Mouse (Mus musculus) kidney, postnatal 0 days (tissue): Measurements from ENCODE around the gene S100a6. TPM values are rescaled to one million over a fixed set of nuclear protein-coding genes. Genes with fewer than 3 reads are reported as not detected.

Experiments
- ATAC-seq: fragments of 200-750 bp; cut with Nextera tagmentation; replicated peaks from 2 replicates; pipeline ENCODE4 v1.8.0; 2017; ENCODE audit warnings: low read depth, moderate number of reproducible peaks, moderate TSS enrichment, moderate library complexity; ENCODE audit not compliant: low FRiP score
- DNase-seq: peaks from one replicate; pipeline ENCODE4 v3.0.0-alpha.2; 2016; ENCODE audit warnings: low spot score
- H3K27ac ChIP-seq: fragments of 300-500 bp; sonication (generic); 2 replicates; pipeline ENCODE4 v1.5.1; 2014; ENCODE audit warnings: mild to moderate bottlenecking
- H3K27me3 ChIP-seq: fragments of 300-500 bp; sonication (generic); 2 replicates; pipeline ENCODE4 v1.6.1; 2014; ENCODE audit warnings: low read length, mixed read lengths; ENCODE audit not compliant: insufficient read depth
- H3K36me3 ChIP-seq: fragments of 300-500 bp; sonication (generic); 2 replicates; pipeline ENCODE4 v1.6.1; 2014; ENCODE audit warnings: low read length, mixed read lengths; ENCODE audit not compliant: insufficient read depth
- H3K4me1 ChIP-seq: fragments of 300-500 bp; sonication (generic); replicated peaks from 2 replicates; pipeline ENCODE4 v1.6.1; 2014; ENCODE audit warnings: antibody characterized with exemption, low read length, mixed read lengths; ENCODE audit not compliant: insufficient read depth
- H3K4me2 ChIP-seq: fragments of 300-500 bp; sonication (generic); 2 replicates; pipeline ENCODE4 v1.6.1; 2014; ENCODE audit warnings: mild to moderate bottlenecking, low read length, moderate library complexity, mixed read lengths
- H3K4me3 ChIP-seq: fragments of 300-500 bp; sonication (generic); replicated peaks from 2 replicates; pipeline ENCODE4 v1.5.1; 2014; ENCODE audit warnings: low read depth, low read length
- H3K9ac ChIP-seq: fragments of 300-500 bp; sonication (generic); 2 replicates; pipeline ENCODE4 v1.6.1; 2014; ENCODE audit warnings: low read depth, low read length
- H3K9me3 ChIP-seq: fragments of 300-500 bp; sonication (generic); replicated peaks from 2 replicates; pipeline ENCODE4 v1.6.1; 2016; ENCODE audit warnings: low read length, inconsistent platforms, mixed read lengths
- CTCF ChIP-seq: IDR thresholded peaks from 2 replicates; pipeline ENCODE4 v1.5.1; 2016; ENCODE audit warnings: antibody characterized with exemption, low read depth, mild to moderate bottlenecking, moderate library complexity
- WGBS: fragments of 180-500 bp; shearing (Covaris S2); extraction: QIAGEN DNeasy Blood & Tissue Kit; methylation state at CpG from one replicate; pipeline ENCODE4 v1.1.7; 2014; 5-methylcytosine and 5-hydroxymethylcytosine counted together
- polyA plus RNA-seq: library from polyadenylated mRNA; unstranded; fragments of >200 nt; fragmentation: Nextera tagmentation; extraction: Ambion mirVana; gene quantifications from 2 replicates; pipeline ENCODE4 v1.2.1, GENCODE M21; 2015

The S100a6 gene
- polyA plus RNA-seq, 1 experiment from 2014 or later: 525 TPM

DNA sequence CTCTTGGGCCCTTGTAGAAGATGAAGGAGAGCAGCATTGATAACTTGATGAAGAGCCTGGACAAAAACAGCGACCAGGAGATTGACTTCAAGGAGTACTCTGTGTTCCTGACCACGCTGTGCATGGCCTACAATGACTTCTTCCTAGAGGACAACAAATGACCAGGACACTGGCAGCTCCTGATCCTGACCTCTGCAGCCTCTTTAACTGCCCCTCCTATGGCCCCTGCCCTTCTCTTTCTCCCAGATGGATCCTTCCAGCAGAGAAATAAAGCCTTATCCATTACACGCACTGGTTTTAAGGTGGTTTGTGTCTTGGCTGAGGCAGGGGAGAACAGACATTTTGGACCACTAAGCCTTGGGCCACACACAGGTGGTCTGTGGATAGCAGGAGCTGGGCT, 1.2 kb upstream of the S100a6 start:
- Histone ChIP-seq H3K9ac (no peak overlapping the region), H3K4me1 (peaks cover 8% of the 10 kb centered on the region), H3K4me2 (no peak overlapping the region), H3K27ac (no peak overlapping the region), H3K27me3 (no peaks in the 10 kb centered on the region), H3K4me3 (no peak overlapping the region), H3K36me3 (no peaks in the 10 kb centered on the region), H3K9me3 (no peaks in the 10 kb centered on the region)
- ATAC-seq (no peak), DNase-seq (no peak)
- 87% methylated on average over 3 of the region's 3 CpGs for WGBS
- TF ChIP-seq CTCF: no peak

DNA sequence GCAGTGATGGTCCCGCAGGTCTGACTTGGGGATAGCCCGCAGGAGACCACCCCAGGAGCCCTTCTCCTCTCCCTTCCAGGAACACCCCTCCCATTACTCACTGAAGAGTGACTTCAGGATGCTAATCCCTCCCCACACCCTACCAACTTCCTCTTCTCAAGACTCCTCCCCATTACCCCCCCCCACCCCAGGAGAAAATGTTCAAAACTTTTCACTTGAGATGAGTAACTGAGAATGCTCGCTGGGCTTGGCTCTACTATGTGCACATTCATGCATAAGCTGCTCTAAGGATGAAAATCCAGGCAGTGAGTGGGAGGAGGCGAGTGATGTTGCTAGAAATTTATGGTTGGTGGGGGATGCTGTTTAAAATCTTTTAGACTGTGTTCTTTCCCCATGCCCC, 621 bp upstream of the S100a6 start:
- DNase-seq: peak; percentile 35

DNA sequence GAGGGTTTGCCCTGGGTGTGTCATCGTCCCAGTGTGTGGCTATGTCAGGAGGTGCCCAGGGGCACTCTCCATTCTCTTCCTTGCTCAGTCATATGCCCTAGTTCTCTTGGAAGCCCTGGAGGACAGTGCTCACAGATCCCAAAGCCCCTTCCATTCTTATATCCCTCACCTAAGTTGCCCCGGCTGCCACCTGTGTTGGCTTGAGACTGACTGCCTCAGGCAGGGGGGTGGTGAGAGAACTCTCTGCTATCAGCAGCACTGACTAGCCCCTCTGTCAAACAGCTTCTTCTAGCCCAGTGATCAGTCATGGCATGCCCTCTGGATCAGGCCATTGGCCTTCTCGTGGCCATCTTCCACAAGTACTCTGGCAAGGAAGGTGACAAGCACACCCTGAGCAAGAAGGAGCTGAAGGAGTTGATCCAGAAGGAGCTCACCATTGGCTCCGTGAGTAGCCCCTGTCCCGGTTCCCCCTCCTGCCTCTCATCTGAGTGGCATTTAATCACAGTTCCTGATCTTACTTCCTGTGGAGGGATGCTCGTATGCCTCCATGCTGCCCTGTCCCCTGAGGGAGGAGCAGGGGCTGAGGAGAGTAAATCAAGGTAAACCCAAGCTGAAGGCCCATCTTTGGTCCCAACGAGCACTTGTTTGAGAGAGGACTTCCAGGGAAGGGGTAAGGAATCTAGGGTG, 922 bp downstream of the S100a6 start:
- no peaks in the 10 kb centered on the region for H3K9me3 ChIP-seq
- no peak for TF ChIP-seq CTCF
- H3K9ac ChIP-seq: peak overlapping the region; percentile 60
- DNase-seq: no peak
- H3K27me3 ChIP-seq: no peaks in the 10 kb centered on the region
- no peaks in the 10 kb centered on the region for H3K36me3 ChIP-seq
- H3K27ac ChIP-seq: peak overlapping the region; percentile 48; the same call in 1 of the 2 replicates
- H3K4me1 ChIP-seq: peaks cover 8% of the 10 kb centered on the region
- peak overlapping the region; percentile 40 for H3K4me3 ChIP-seq
- no peak for ATAC-seq
- H3K4me2 ChIP-seq: peak overlapping the region; percentile 72
- 49% methylated on average over 7 of the region's 7 CpGs for WGBS

More for the DNA sequence above, 621 bp upstream of the S100a6 start:
- H3K9me3 ChIP-seq: no peaks in the 10 kb centered on the region
- H3K4me2 ChIP-seq: no peak overlapping the region
- H3K4me1 ChIP-seq: peaks cover 8% of the 10 kb centered on the region
- no peak overlapping the region for H3K9ac ChIP-seq
- TF ChIP-seq CTCF: no peak
- WGBS: 46% methylated on average over 4 of the region's 4 CpGs
- no peaks in the 10 kb centered on the region for H3K27me3 ChIP-seq
- H3K27ac ChIP-seq: no peak overlapping the region
- no peak for ATAC-seq
- no peak overlapping the region for H3K4me3 ChIP-seq
- no peaks in the 10 kb centered on the region for H3K36me3 ChIP-seq

DNA sequence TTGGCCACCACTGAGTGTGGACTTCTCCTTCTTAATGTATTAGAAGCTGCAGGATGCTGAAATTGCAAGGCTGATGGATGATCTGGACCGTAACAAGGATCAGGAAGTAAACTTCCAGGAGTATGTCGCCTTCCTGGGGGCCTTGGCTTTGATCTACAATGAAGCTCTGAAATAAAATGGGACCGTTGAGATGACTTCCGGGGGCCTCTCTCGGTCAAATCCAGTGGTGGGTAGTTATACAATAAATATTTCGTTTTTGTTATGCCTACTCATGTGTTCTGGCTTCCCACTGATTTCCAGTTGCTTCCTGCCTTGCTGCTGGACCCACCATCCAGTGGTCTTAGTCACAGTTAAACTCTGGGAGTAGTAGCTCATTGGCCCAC, 1.5 kb downstream of the S100a6 start:
- H3K27me3 ChIP-seq: no peaks in the 10 kb centered on the region
- H3K4me2 ChIP-seq: peak overlapping the region; percentile 72
- peaks cover 8% of the 10 kb centered on the region for H3K4me1 ChIP-seq
- 0 out of 2 replicates have a peak overlapping the region, but pooled peaks have one; percentile 48 for H3K27ac ChIP-seq
- H3K36me3 ChIP-seq: no peaks in the 10 kb centered on the region
- H3K9ac ChIP-seq: no peak overlapping the region
- DNase-seq (no peak), ATAC-seq (no peak)
- no peaks in the 10 kb centered on the region for H3K9me3 ChIP-seq
- peak overlapping the region; percentile 40; the same call in 1 of the 2 replicates for H3K4me3 ChIP-seq
- no peak for TF ChIP-seq CTCF
- WGBS: 69% methylated on average over 6 of the region's 6 CpGs

DNA sequence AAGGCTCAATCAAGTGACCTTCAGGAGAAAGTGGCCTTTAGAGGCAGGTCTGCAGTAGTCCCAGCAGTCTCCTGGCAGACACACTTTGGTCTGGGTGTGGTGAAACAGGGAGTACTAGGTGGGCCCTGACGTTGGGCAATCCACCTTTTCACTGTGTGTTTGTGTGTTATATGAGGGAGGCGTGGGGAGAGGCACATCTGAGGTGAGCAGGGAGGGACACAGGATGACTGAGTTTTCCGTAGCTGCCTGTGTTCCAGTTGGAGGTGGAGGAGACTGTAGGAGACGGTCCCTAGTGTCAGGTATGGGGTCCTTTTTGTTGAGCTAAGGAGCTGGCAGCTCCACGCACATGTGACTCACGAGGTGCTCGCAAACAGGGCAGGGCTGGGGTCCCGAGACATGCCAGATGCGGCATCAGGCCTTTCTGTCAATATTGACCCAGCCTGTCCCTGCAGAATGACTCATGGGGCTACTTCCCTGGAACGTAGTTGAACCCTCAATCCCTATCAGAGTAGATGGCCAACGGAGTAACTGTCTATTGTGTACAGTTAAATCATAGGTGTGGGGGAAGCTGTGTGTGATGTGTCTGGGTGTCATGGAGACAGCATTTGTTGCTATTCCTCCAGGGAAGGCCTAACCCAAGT, 2.0 kb downstream of the S100a6 start:
- Histone ChIP-seq H3K27me3 (no peaks in the 10 kb centered on the region), H3K36me3 (no peaks in the 10 kb centered on the region), H3K4me2 (peak overlapping the region; percentile 72), H3K4me3 (no peak overlapping the region), H3K4me1 (peaks cover 8% of the 10 kb centered on the region), H3K9me3 (no peaks in the 10 kb centered on the region), H3K27ac (no peak overlapping the region), H3K9ac (0 out of 2 replicates have a peak overlapping the region, but pooled peaks have one; percentile 13)
- DNase-seq (no peak), ATAC-seq (no peak)
- no peak for TF ChIP-seq CTCF
- WGBS: 74% methylated on average over 11 of the region's 11 CpGs

DNA sequence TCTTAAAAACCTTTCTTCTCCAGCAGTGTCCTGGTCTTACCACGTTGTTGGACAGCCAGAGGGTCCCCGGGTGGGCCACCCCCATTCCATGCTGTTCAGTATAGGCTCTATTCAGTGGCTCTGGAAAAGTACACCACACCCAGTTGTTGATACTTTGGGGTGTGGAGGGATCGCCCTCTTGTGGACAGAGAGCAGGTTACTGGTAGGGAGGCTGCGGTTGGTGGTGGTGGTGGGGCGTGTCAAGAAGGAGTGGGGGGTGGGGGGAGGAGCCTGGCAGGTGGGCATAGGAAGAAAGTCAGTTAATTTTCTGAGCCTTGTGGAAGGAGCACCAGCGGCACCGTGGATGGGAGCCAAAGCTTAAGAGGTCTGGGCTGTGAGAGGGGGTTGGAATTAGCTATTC, 2.7 kb downstream of the S100a6 start:
- no peak overlapping the region for H3K4me3 ChIP-seq

More for the DNA sequence above, 2.7 kb downstream of the S100a6 start:
- 5% methylated on average over 7 of the region's 7 CpGs for WGBS
- DNase-seq (peak; percentile 93), ATAC-seq (peak; percentile 77)
- Histone ChIP-seq H3K4me1 (peaks cover 8% of the 10 kb centered on the region), H3K27ac (no peak overlapping the region), H3K9me3 (no peaks in the 10 kb centered on the region), H3K27me3 (no peaks in the 10 kb centered on the region), H3K36me3 (no peaks in the 10 kb centered on the region), H3K9ac (no peak overlapping the region), H3K4me2 (peak overlapping the region; percentile 72; the same call in 1 of the 2 replicates)
- TF ChIP-seq CTCF: peak; percentile 88
